Mouse (Mus musculus): Measurements from ENCODE around the gene Stradb.
"Not testable (repeated sequence)": the region's sequence is repeated elsewhere in the genome, so short reads cannot be mapped to it uniquely, and the experiment has no call there.

Stradb gene

DNA sequence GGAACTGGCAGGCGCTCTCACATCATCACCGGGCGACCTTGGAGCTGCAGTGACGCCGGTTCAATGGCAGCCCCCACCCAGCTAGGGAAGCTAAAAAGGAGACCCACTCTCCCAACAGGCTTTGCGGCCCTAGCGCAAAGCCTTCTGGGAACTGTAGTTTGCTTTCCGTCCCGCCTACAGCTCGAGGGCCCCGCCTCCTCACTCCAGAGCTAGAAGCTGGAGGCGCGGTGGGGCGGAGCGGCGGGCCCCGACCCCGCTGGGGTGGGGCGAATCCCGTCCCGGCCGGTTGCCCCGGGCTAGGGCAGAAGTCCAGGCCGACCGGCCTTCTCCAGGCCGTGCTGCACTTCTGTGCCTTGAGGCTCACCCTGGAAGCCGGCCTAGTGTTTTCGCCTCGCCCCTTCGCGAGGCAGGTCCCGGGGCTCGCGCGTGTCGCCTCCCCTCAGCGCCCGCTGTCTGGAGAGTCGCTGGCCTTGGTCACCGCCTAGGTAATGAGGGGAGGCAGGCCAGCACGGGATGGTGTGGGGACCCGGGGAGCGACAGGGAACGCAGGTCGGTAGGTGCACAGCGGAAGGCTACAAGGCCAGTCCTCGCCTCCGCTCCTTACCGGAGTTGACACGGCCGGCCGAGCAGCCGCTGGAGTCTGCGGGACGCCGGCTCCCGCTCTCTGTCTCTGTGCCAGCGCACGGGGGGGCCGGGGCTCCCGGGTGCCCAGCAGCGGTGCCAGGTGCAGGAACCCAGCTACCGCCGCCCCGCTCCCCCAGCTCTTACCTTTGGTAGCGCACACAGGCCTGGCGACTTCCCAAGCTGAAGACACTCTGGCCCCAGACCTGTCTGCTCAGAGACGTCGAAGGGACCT, at the start of gene Stradb, which contains the start of gene Trak2:
Gene Stradb, plus strand, starts transcription at position 157 of the 856 bp plus-strand sequence.
Gene Trak2, minus strand, starts transcription at position 65 of the 856 bp plus-strand sequence.
- peak; percentile 97 for DNase-seq (ENCODE audit: low read depth)

- no peak for DNase-seq (ENCODE audit: low read depth)
These were observed 46.7 kb upstream of the Stradb start for GRCm38 (mm10) chr1:58926664-58927063.

DNA sequence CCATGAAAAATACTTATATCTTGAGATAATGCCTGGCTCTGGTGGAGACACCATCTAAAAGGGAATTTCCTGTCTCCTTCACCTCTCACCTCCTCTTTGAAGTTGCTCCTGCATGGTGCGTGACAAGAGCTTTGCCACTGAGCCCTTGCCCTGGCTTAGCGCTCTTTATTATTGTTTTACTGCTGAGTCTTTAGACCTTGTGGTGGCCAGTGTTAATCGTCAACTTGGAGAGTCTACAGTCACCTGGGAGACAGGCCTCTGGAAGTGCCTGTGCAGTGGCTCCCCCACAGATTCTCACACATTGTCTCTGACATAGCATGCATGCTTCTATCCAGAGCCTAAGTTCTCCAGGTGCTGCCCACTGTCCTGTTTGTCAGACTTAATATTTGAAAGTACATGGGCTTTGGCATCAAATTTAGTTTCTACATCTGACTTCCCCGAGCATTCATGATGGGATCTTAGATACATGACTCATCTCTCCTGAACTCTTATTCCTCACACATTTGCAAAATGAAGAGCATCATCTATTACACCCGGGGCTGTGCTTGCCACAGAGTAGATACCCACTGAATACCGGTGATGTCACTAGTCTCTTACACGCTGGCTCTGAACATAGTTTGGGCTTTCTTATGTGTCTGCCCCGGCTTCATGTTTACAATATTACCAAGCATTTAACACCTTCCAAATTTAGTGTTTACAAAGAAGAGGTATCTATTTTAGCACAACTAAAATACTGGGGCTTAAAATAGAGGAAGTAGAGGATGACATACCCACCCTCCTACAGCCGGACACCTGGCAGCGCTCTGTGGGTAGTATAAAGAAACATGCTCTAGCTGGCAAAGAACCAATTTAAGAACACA, 36.3 kb upstream of the Stradb start:
- DNase-seq (ENCODE audit: low read depth), result no peak

- no peak for DNase-seq (ENCODE audit: low read depth)
These were observed 35.7 kb upstream of the Stradb start for GRCm38 (mm10) chr1:58937606-58938099.

- DNase-seq (ENCODE audit: low read depth), result no peak
These were observed 27.8 kb upstream of the Stradb start for GRCm38 (mm10) chr1:58945523-58945922.

GRCm38 (mm10) chr1:58945960-58946670, 27.2 kb upstream of the Stradb start:
- DNase-seq (ENCODE audit: low read depth), result no peak

GRCm38 (mm10) chr1:58946718-58947117, 26.6 kb upstream of the Stradb start:
- no peak for DNase-seq (ENCODE audit: low read depth)

DNA sequence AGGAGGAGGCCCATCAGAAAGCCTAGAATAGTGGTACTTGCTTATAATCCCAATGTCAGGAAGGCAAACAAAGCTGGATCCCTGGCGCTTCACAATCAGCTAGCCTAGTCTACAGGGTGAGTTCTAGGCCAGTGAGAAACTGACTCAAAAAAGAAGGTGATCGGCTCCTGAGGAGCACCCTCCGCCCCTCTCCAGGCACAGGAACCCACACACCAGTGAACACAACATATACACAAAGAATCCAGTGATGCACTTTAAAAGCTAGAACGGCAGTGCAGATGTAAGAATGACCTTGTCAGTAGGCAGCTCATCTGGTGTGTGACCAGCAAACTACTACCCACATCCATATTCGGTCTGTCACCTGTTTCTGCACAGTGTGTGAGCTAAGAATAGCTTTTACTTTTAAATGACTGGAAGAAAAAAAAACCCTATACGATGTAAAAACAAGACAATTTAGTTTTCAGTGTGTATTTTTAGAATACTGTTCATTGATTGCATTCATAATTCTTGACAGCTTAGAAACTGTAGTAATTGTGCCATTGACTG, 23.7 kb upstream of the Stradb start:
- no peak for DNase-seq (ENCODE audit: low read depth)

GRCm38 (mm10) chr1:58950899-58951648, 22.2 kb upstream of the Stradb start:
- DNase-seq (ENCODE audit: low read depth), result no peak

- no peak for DNase-seq (ENCODE audit: low read depth)
These were observed 21.5 kb upstream of the Stradb start for GRCm38 (mm10) chr1:58951841-58952240.

DNA sequence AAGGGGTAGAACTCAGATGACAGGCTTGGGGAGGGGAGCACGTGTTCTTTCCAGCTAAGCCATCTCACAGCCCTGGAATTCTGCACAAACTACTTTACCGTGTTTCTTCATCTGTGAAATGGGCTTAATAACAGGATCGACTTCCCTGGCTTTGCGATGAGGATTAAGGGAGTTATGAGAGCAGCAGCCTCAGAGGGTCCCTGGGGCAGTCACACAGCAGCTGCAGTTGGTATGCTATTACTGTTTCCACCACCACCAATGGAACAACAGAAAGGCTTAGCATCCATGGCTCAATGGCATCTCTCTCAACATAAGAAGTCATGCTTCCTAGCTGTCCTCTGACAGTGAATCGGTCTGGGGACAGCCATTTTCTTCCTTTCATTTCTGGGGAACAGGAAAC, 20.8 kb upstream of the Stradb start:
- no peak for DNase-seq (ENCODE audit: low read depth)

DNA sequence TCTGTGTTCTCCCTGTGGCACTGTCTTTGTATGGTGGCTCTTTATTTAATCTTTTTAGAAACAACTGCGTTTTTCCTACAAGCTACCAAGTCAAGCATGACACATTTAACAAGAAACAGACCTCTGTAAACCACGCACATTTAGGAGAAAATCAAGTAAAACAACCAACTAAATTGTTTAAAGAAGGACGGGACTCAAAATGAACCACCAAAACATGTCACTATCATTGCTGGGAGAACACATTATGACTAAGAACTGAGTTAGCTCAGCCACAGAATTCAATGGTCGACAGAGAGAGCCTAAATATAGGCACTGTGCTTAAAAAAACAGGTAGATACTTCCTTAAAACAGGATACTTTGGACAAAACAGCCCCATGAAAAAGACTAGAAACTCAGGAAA, 20.3 kb upstream of the Stradb start:
- no peak for DNase-seq (ENCODE audit: low read depth)

DNA sequence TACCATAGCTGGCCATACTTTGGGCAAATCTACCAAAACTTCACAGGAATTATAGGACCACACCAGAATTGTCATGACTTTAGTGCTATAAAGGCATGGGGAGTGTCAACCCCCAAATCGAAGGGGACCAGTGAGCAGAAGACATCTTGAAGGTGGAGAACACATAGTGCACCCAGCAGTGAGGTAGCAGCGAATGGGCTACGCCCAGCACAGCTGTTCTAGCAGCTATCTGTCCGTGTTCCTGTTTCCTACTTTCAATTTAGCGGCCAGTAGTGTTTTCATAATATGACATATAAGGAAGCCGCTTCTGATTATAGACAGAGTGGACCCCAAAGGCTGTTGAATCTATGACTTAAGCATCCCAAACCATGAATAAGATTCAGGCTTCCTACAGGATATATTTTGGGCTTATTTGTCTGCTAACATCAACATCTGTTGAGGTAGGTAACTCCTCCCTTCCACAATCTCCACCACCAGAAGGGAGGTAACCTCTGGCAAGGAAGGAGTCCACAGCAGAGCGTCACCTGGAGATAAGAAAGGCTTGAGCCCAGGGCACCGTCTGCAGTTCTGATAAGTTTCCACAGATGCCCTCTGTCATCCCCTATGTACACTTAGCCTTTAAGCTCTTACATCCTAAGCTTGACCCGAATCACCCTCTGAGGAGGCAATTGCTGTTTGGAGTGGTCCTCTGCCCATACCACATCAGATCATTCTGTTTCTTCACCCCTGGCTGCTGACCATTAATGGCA, 19.5 kb upstream of the Stradb start:
- DNase-seq (ENCODE audit: low read depth), result peak; percentile 56

- DNase-seq (ENCODE audit: low read depth), result no peak
These were observed 18.5 kb upstream of the Stradb start for GRCm38 (mm10) chr1:58954578-58955410.

DNA sequence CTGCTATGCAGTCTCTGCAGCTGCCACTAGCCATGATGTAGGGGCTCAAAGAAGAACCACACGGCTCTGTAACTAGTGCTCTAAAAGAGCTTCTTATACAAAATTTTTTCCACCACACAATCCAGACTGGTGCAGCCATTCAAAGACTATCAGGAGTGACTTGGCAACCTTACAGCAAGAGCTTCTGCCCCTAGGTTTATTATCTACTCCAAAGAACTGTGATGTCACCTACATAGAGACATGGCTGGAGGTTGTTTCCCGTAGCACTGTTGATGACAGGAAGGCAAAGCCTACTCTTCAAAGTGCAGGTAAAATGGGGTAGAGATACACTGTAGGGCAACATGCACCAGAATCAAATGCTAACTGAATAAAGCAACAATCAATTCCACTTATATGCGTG, 17.6 kb upstream of the Stradb start:
- peak; percentile 39 for DNase-seq (ENCODE audit: low read depth)

DNA sequence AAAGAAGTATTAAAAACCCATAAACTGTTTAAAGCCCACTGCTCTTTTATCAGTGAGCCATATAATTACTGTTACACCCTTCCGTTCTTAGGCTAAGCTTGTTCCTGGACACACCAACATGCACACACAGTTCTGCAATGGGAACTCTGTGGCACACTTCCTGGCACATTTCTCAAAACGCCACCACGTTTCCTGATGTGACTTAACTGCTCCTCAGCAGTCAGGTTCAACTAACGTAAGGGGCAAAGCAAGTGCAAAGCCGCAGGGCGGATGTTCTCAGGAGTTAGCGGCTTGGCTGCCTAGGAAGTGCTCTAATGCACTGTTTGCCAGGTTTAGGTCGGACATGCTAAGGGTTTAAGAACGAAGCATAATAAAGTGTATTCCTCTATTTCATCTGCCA, 17.1 kb upstream of the Stradb start:
- DNase-seq (ENCODE audit: low read depth), result peak; percentile 77

- DNase-seq (ENCODE audit: low read depth), result no peak
These were observed 15.4 kb upstream of the Stradb start for GRCm38 (mm10) chr1:58957931-58958330.

DNA sequence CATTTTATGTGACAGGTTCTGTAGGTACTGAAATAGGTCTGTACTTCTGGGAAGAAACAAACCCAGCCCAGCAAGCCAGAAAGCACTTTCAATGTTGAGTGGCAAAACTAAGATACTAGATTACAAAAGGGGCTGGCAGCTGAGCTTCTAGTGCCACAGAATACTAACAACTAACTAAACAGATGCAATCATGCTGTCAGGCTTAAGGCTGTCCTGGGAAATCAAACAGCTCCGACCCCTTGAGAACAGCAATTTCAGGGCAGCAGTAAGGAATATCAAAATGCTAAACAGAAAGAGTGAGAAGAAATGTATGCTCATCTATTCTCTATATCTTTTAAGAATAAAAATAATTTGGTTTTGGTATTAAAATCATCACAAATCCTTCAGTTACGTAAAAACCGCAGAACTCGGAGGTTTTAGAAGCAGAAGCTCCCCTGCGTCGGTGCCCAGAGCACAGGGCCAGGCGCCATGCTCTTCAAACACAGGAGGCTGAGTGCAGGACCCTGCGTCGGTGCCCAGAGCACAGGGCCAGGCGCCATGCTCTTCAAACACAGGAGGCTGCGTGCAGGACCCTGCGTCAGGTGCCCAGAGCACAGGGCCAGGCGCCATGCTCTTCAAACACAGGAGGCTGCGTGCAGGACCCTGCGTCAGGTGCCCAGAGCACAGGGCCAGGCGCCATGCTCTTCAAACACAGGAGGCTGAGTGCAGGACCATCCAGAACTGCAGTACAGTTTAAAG, 14.4 kb upstream of the Stradb start:
- DNase-seq (ENCODE audit: low read depth), result not testable (repeated sequence)

- no peak for DNase-seq (ENCODE audit: low read depth)
These were observed 13.6 kb upstream of the Stradb start for GRCm38 (mm10) chr1:58959682-58960081.
